Mouse (Mus musculus) right cerebral cortex, postnatal 36 days (tissue): ENCODE results near the gene Bag3.

Experiments used
- DNase-seq, 2 experiments: peaks; one replicate each; pipeline ENCODE4 v3.0.0; 2022; ENCODE audit warnings: low spot score in 2 of 2, mixed read lengths in 1 of 2

Gene Bag3

DNA sequence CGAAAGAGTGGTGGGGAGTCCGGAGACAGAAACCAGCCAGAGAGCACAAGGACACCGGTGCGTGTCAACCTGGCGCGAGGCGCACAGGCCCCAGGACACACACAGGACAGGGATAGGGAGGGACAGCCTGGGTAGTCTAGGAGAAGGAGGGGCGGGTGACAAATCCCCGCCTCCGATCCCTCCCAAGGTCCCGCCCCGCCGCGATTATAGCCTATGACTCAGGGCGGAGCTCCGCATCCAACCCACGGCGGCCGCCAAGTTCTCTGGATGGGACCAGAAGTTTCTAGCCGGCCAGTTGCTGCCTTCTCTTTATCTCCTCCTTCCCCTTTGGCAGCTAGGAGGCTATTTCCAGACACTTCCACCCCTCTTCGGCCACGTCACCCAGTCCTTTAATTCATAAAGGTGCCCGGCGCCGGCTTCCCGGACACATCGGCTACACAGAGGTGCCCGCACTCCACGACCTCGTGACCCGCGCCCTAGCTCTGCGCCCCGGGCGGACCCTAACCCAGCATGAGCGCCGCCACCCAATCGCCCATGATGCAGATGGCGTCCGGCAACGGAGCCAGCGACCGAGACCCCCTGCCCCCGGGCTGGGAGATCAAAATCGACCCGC lies at the start of gene Bag3:
Gene Bag3, plus strand, starts transcription at position 268 of the 613 bp plus-strand sequence.
- peak; percentile 59 to 60 for DNase-seq

- DNase-seq = peak; percentile 32 to 34
These were observed 49.1 kb upstream of the Bag3 start for GRCm38 (mm10) chr7:128474322-128474721.

- DNase-seq = no peak
These were observed 34.4 kb upstream of the Bag3 start for GRCm38 (mm10) chr7:128488986-128489385.

GRCm38 (mm10) chr7:128494546-128494945 lies 28.9 kb upstream of the Bag3 start:
- no peak for DNase-seq

- no peak for DNase-seq
These were observed 23.6 kb upstream of the Bag3 start for GRCm38 (mm10) chr7:128499801-128500200.

GRCm38 (mm10) chr7:128504091-128504490 lies 19.3 kb upstream of the Bag3 start:
- peak; percentile 60 to 64 for DNase-seq

GRCm38 (mm10) chr7:128511936-128512335 lies 11.5 kb upstream of the Bag3 start:
- DNase-seq = no peak

DNA sequence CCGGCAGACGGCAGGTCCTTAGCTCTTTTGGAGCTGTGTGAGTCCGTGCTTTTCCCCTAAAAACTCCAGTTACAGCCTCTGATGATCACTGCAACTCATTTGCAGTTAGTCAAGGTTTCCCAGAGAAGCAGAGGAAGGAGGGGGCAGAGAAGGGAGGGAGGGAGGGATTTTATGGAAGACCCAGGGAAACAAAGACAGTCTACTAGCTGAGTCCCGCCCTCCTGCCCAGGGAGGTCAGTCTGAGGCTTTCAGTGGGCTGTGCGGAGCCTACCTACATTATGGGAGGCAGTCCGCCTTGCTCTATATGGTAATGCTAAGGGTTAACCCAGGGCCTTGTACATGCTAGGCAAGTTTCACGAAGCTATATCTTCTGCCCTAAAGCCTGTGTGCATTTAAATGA lies 9.9 kb upstream of the Bag3 start:
- DNase-seq = no peak

GRCm38 (mm10) chr7:128514341-128514740 lies 9.1 kb upstream of the Bag3 start:
- DNase-seq = no peak

- no peak for DNase-seq
These were observed 7.1 kb upstream of the Bag3 start for GRCm38 (mm10) chr7:128516346-128516745.

DNA sequence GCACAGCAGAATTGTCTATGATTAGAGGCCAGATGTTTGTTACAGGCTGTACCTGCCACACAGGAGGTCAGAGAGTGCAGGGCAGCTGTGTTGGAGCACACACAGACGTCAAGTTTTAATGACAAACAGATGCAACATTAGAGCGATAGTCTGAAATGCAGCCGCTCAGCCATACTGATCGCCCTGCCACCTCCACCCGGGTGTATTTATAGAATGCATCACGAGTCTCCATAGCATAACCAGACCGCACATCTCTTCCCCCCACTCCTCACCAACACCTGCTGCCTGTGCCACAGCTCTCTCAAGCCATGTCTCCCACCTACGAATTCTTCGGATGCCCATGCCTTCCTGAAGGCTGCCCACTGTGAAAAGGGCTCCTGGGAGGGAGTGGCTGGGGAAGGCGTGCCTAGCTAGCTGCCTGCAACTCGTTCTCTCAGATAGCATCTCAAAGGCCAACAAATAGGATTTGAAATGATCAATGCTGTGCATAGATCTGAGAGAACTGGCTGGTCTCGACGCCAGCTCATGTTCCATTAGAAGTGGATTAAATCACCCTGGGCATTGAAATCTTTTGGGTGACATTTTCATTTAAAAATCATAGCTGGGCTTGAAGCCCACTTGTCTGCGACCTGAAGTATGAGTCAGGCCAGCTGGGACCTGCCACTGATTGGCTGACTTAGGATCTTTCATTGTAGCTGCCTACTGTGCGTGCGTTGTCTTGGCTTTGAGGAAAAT lies 3.9 kb upstream of the Bag3 start:
- DNase-seq = no peak

GRCm38 (mm10) chr7:128523962-128524581 lies 656 bp downstream of the Bag3 start:
- DNase-seq = no peak

GRCm38 (mm10) chr7:128524641-128525040 lies 1.2 kb downstream of the Bag3 start:
- DNase-seq = no peak

DNA sequence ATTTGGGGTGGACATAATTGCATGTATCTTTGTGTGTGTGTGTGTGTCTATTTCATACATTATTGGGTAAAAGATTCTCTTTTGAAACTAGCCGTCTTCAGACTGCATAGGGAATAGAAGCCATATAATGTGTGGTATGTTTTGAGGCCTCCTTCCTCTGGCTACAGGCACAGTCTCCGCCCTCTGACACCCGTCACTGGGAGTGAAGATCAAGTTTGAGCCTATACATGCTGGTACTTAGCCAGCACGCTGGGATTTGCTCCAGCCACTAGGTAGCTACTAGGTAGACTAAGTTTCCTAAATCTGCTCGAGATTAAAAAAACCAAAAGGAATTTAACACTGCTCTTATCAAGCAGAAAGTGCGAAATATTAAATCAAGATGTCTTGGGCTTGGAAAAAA lies 3.2 kb downstream of the Bag3 start:
- no peak for DNase-seq

DNA sequence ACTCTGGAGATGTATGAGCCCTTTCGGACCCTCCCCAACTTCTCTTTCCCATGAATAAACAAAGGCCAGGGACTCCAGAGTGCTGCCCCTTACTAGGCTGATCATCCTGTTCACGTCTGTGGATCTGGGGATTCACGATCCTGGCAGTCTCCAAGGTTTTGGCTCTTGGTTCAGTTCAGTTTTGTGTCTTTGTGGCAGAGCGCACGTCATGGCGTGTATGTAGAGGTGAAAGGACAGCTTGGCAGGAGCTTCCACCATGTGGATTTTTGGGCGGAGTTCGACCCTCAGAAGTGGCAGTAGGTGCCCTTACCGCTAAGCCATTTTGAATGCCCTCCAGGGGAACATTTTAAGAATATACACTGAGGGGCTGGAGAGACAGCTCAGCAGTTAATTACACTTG lies 5.2 kb downstream of the Bag3 start:
- no peak for DNase-seq

- DNase-seq = no peak
These were observed 5.7 kb downstream of the Bag3 start for GRCm38 (mm10) chr7:128529126-128529525.

DNA sequence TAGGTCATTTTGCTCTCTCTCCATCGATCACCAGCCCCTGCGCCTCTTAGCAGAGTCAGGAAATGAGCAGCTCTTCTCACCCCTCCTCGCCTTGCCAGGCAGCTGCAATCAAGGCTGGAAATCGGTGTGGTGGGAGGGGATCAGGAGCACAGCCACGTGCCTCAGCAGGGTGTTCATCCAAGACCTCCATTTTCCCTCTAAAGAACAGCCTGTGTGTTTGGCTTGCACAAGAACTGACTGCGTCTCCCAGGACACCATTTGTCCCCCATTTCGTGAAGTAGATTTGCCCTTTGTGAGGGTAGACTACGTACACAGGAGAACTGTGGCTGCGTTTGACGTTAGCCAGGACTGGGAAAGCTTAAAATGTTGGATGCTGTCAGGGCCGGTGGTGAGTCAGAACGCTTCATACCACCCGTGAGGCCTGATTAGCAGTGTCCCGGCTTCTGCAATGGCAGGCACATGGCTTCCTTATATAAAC lies 6.2 kb downstream of the Bag3 start:
- no peak for DNase-seq

DNA sequence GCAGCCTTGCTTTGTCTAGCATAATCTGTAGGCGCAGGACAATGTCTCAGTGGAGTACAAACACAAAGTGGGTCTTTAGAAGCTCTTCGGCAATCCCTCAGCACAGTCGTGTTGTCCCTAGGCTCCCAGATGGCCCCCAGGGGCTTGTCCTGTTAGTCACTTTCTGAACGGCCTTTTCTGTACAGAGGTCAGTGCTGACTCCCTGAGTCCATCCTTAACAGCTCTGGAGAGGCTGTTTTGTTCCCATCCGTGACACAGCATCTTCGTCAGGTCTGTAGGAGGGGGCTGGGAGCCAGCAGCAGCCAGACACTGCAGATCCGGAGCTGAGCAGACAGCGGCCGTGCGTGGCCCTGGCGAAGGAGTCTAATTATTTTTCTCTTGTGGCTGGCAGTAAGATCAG lies 7.6 kb downstream of the Bag3 start:
- DNase-seq = no peak

DNA sequence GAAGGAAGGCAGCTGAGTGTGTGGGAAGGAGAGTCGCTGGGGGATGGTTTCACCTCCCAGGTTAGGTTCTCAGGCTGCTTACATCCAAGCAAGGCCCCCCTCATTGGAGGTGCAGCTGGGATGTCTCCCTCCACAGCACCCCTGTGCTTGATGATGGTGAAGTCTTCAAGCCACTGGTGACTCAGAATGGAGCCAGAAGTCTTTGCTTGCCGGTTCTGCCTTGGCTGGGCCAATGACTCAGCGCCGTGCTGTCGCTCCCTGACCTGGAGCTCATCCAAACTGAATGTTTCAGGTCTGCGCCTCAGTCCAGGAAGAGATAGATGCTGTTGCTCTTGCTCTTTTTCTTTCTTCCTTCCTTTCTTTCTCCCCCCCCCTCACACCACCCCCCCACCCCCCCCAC lies 8.5 kb downstream of the Bag3 start:
- peak in 1 of 2 experiments; percentile 53 for DNase-seq

GRCm38 (mm10) chr7:128532441-128533166 lies 9.2 kb downstream of the Bag3 start:
- DNase-seq = no peak

DNA sequence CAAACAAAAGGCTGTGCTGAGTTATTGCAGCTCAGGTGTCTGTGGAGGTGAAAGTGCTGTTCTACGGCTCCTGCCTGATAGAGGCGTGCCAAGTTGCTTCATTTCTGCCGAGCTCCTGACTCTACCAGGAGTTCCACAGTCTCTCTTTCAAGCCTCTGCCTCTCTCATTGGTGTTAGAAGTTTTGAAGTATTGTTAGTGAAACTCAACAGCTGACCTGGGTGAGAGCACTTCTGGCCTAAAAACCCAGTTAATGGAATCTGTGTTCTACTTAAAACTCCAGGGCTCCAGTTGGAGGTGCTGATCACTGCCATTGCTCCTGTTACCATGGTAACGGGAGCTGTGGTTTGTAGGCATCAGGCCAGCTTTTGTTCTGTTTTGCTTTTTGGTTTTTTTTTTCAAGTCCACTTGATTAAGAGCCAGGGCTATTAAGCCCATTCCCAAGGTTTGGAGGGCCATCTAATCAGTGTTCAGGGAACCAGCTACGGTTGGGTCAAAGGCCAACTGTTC lies 11.6 kb downstream of the Bag3 start:
- no peak for DNase-seq

GRCm38 (mm10) chr7:128536074-128536473 lies 12.7 kb downstream of the Bag3 start:
- DNase-seq = no peak
